Mouse (Mus musculus) spleen, adult 2 months (tissue): ENCODE measurements around the gene Mb21d2.

Source experiments
- CTCF ChIP-seq: fragments of 200-500 bp; IDR thresholded peaks from 2 replicates; pipeline ENCODE4 v1.5.1; 2011; ENCODE audit warnings: mild to moderate bottlenecking, inconsistent platforms; ENCODE audit not compliant: insufficient read depth, insufficient read length, insufficient replicate concordance; ENCODE audit errors: extremely low read depth
- POLR2A ChIP-seq: fragments of 200-500 bp; IDR thresholded peaks from 2 replicates; pipeline ENCODE4 v1.6.1; 2011; ENCODE audit warnings: low read depth, low read length, inconsistent platforms

DNA sequence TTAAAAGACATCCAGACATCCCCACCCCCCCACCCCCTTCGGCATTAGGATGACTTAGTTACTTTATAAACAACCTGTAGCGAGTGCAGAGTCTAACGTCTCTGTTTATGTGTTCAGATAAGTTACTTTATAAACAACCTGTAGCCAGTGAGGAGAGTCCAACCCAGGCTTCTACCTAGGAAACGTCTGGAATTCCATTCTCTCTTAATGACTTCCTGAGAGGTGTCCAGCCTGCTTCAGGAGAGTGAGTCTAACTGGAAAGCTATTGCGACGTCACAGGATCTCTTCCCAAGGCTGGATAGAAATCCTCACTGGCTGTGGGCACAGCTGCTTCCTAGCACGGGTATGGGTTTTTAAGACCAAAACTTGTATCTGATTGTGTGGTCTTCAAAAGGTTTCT is 67.4 kb downstream of the Mb21d2 start:
- TF ChIP-seq POLR2A (no peak), CTCF (no peak)
